Mouse (Mus musculus) monocyte, adult 2 months (primary cell): ENCODE data around the gene Phf21a.

Experiments
- DNase-seq, 2 experiments: peaks; one replicate each; pipeline ENCODE4 v3.0.0; 2022; ENCODE audit warnings: low spot score in 2 of 2, low read depth in 1 of 2

Gene Phf21a

GRCm38 (mm10) chr2:92279398-92279797 lies 186.5 kb downstream of the Phf21a start:
- DNase-seq: no peak

GRCm38 (mm10) chr2:92285597-92285996 lies 192.7 kb downstream of the Phf21a start:
- no peak for DNase-seq

- no peak for DNase-seq
Measured at GRCm38 (mm10) chr2:92289335-92289734, 196.4 kb downstream of the Phf21a start.

- DNase-seq: no peak
Measured at GRCm38 (mm10) chr2:92291526-92291925, 198.6 kb downstream of the Phf21a start.

GRCm38 (mm10) chr2:92296402-92296801 lies 203.5 kb downstream of the Phf21a start:
- DNase-seq: peak; percentile 24 to 53

- DNase-seq: no peak
Measured at GRCm38 (mm10) chr2:92299896-92300295, 207.0 kb downstream of the Phf21a start.

- DNase-seq: no peak
Measured at GRCm38 (mm10) chr2:92301849-92302607, 209.1 kb downstream of the Phf21a start.

- no peak for DNase-seq
Measured at GRCm38 (mm10) chr2:92312542-92312941, 219.6 kb downstream of the Phf21a start.

GRCm38 (mm10) chr2:92314031-92314430 lies 221.1 kb downstream of the Phf21a start:
- no peak for DNase-seq

- no peak for DNase-seq
Measured at GRCm38 (mm10) chr2:92316652-92317051, 223.7 kb downstream of the Phf21a start.

GRCm38 (mm10) chr2:92317228-92317627 lies 224.3 kb downstream of the Phf21a start:
- no peak for DNase-seq

- DNase-seq: no peak
Measured at GRCm38 (mm10) chr2:92322669-92323068, 229.8 kb downstream of the Phf21a start.

GRCm38 (mm10) chr2:92325676-92326075 lies 232.8 kb downstream of the Phf21a start:
- DNase-seq: no peak

- no peak for DNase-seq
Measured at GRCm38 (mm10) chr2:92326221-92326620, 233.3 kb downstream of the Phf21a start.

GRCm38 (mm10) chr2:92327601-92328000 lies 234.7 kb downstream of the Phf21a start:
- DNase-seq: no peak

GRCm38 (mm10) chr2:92328206-92328605 lies 235.3 kb downstream of the Phf21a start:
- no peak for DNase-seq

- no peak for DNase-seq
Measured at GRCm38 (mm10) chr2:92330840-92331239, 237.9 kb downstream of the Phf21a start.

GRCm38 (mm10) chr2:92331410-92331809 lies 238.5 kb downstream of the Phf21a start:
- no peak for DNase-seq

- DNase-seq: no peak
Measured at GRCm38 (mm10) chr2:92331871-92332270, 239.0 kb downstream of the Phf21a start.

GRCm38 (mm10) chr2:92342418-92342817 lies 249.5 kb downstream of the Phf21a start:
- DNase-seq: no peak

GRCm38 (mm10) chr2:92347191-92347590 lies 254.3 kb downstream of the Phf21a start:
- DNase-seq: no peak

GRCm38 (mm10) chr2:92349589-92350425 lies 256.9 kb downstream of the Phf21a start:
- DNase-seq: no peak
